Mouse (Mus musculus): ENCODE measurements around the gene Gm9495.
"Not testable (repeated sequence)": the region's sequence is repeated elsewhere in the genome, so short reads cannot be mapped to it uniquely, and the experiment has no call there.

Gene Gm9495

DNA sequence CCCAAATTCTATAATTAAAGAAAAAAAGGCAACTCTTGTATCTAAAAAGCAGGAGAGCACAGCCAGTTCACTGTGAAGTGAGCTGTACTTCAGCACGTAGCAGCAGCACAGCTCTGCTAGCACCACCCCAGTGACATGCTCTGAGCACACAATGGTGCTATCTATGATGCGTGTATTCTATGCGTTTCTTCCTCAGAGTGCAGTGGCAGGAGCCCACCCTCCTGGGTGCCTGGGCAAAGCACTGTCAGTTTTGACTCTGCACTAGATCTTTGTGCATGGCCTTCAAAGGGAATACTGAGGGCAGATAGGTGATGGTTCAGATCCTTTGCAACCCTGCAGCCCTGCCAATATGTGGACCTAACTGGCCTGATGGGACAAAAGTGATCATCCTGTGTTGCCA lies at the start of gene Gm9495:
Gene Gm9495, minus strand, starts transcription at position 101 of the 400 bp plus-strand sequence.
- not testable (repeated sequence) for DNase-seq (ENCODE audit: low spot score)

DNA sequence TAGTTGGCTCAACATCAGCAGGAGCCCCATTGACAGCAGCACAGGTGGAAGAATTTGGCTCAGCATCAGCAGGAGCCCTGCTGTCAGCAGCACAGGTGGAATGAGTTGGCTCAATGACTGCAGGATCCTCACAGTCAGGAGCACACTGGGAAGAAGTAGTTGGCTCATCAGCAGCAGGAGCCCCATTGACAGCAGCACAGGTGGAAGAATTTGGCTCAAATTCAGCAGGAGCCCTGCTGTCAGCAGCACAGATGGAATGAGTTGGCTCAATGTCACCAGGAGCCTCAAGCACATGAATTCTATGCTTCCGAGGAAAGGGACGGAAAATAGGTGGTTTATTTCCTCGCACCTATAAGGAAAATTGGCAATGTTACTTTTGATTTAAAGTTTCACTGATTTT lies 21.6 kb upstream of the Gm9495 start:
- DNase-seq (ENCODE audit: low spot score) = not testable (repeated sequence)

DNA sequence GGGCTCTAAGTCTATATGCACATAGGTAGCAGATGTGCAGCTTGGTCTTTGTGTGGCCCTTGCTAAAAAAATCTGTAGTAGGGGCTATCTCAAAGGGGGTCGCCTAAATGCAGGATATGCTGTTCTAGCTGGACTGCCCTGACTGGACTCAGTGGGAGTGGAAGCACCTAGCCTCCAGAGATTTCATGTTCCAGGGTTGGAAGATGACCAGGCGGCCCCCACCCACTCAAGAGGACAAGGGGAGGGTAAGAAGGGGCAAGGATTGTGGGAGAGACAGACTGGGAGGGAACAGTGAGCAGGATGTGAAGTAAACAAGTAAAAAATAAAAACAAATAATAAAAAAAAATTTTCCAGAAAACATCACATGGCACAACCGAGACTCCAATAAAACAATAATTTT lies 33.3 kb downstream of the Gm9495 start:
- not testable (repeated sequence) for DNase-seq (ENCODE audit: low spot score)

DNA sequence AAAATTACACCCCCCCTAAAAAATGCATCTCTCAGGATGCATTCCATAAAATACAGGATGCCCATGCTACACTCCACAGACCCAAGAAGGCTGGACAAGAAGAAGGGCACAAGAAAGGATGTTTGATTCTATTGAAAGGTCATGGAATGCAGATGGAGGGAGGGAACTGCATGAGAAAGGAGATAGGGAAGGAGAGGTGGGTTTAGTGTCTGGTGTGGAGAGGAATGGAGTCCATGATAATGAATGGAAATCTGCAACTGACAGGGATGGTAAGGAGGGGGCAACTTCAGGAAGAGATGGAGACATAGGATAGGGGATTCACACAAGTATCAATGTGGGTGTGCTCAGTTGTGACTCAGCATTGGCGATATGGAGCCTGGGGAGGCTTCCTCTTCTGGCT lies 39.0 kb downstream of the Gm9495 start:
- DNase-seq (ENCODE audit: low spot score) = no peak

DNA sequence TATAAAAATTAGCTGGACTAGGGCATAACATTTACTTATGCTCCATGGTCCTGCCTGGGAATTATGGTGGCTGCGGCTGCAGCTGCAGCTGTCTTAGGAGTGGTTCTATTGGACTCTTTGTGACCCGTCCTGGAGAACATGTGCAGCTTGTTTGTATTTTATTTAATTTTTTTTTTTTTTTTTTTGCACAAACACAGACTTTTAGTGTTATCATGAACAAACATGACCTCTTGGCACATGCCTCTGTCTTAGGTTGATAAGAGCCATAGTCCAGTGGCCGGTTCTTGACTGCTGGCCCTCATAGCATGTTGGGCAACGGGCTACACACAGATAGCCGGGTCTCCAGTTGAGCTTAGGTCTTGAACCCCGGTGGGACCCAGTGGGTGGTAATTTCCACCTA lies 48.6 kb downstream of the Gm9495 start:
- DNase-seq (ENCODE audit: low spot score) = no peak

DNA sequence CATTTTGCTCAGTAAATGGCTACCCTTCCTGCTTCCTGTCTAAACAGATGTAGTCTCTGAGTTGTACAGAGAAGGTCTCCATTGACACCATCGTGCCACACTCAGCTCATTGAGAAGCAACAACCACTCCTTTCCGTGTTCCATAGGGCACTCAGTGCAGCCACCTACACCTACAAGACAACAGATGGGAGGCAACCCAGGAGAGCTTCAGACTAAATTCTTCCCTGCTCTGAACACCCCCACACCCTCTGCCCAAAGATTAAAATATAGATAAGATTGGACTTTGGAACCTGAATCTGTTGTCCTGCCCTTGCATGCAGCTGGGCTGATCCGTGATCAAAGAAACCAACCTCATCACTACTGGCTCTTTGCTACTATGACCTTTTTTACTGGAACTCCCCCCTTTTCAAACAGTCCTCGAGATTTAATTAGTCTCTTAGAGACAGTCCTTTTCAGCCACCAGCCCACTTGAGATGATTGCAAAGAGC lies 53.4 kb downstream of the Gm9495 start:
- no peak for DNase-seq (ENCODE audit: low spot score)

DNA sequence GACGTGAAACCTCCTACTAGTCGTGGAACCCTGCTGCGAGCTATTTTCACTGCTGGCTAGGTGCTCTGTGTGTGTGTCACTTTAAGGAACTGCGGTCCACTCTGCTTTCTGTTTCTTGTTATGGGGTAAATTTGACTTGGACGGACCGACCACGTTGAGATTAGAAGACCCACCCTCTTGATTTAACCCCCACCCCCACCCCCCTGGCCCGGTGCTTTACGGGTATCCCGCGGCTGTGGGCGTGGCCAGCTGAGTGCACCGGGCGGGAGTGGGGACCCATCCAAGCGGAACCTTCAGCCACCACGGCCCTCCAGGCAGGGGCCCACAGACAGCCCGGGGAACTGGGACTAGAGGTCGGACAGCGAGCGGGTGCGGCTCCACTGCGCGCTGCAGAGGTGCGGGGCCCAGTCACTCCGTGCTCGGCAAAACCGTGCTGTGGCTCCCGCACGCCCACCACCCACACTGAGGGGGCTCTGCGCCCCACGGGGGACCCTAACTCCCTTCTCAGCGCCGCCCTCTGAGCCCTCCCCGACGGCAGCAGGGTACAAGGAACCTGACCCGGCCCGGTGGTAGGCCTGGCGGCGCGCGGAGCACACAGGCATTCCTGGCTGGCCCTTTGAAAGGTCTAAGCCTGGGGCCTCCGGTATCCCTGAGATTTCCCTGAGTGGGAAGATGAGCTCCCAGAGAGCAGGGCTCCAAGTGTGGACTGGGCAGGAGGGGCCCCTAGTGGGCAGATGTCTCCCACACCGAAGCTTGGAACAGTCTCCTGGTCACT lies 54.0 kb downstream of the Gm9495 start:
- peak; percentile 60 for DNase-seq (ENCODE audit: low spot score)

DNA sequence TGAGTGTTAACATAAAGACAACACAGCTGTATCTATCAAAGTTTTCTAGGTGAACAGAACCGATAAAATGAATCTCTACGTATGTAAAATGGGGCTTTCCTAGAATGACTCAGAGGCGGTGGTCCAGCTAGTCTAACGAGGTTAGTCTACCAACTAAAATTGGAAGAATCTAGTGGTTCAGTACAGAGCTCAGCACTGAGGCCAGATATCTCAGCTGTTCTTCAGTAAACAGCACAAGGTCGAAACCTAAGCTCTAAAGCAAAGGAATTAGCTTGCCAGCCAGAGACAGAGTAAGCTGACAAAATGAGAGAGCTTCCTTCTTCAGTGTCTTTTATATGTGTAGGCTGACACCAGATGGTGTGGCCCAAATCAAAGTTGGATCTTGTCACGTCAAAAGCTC lies 57.2 kb downstream of the Gm9495 start:
- DNase-seq (ENCODE audit: low spot score) = no peak

DNA sequence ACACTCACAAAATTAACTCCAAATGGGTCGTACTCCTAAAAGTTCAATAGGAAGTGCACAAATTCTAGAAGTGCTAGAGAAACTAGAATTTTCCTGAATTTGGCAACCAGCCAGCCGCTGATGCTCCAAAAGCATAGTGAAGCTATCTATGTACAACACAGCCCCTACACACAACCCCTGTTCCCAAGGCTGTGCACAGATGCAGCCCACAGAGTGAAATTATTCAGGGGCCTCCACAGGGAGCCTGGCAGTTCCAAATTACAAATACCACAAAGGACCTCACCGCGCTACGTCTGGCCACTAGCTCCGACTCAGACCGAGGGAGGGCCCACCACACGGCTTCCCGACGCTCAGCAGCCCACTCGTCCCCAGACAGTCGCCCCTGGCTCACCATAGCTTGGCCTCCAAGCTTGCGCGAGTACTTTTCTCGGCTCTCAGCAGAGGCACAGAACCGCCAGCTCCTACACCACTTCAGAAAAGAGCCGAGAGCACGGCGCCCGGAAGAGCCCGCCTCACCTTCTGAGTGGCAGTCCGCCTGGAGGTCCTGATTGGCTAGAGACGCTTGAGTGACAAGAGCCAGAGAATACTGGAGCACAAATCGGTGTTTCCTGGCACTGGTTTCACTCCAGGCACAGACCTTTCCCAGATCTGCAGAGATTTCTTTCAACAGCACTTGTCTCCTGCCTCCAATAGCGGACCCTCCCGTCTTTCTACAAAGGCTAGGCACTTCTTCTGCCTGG lies 58.1 kb downstream of the Gm9495 start:
- peak; percentile 84 for DNase-seq (ENCODE audit: low spot score)

DNA sequence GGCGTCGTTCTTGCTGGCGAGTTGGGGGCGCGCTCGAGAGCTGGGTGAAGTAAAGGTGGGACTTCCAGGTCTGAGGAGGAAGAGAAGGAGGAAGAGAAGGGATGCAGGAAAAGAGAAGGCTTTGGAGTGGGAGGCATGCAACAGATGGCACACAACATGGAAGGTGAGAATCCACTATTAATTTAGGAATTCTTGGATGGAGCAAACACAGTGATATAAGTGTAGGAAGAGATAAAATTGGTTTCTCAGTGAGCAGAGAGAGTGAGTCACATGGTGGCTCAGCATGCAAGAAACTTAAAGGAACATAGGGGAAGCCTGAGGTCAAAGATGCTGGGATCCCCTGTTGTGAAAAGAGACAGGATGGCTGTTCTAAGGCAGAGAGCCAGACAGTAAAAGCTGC lies 69.0 kb downstream of the Gm9495 start:
- no peak for DNase-seq (ENCODE audit: low spot score)
